8 mouse cellular contexts compared by ENCODE assay signal in genomic region chr5:21735584-21735983, GRCm38 (mm10). TPM values are rescaled to one million over a fixed set of nuclear protein-coding genes. Genes with fewer than 3 reads are reported as not detected.
A peak's percentile ranks its signal among the peaks of the same experiment; 100 is the strongest.
DNase-seq lines count a peak whose midpoint lies in the region; ATAC-seq and TF ChIP-seq lines count a peak whose summit lies in the region.

No protein-coding gene starts in this region.

- H3K4me1 ChIP-seq in cortical plate, adult 2 months (ENCODE audit: control insufficient read depth, insufficient read depth, low read length), result peaks cover 5% of the 10 kb centered on the region
- H3K4me1 ChIP-seq in limb, embryonic 12.5 days (replicated peaks), result peaks cover 12% of the 10 kb centered on the region
- H3K4me1 ChIP-seq in stomach, embryonic 16.5 days (ENCODE audit: control insufficient read depth, insufficient read depth, low read length), result peaks cover 12% of the 10 kb centered on the region

- DNase-seq in 3134 (ENCODE audit: extremely low read depth, insufficient read length, low spot score), result peak; percentile 36
- DNase-seq in WW6 (ENCODE audit: low read depth, low spot score), result peak; percentile 71
- peak; percentile 52 to 69 for DNase-seq in gastrocnemius, postnatal 36 days
- DNase-seq in kidney, adult 18-20 months, result peak; percentile 80
- peak; percentile 32 to 62 for DNase-seq in monocyte, adult 2 months (ENCODE audit: low read depth in 1 of 2, low spot score in 2 of 2)

- peak; percentile 80 for TF ChIP-seq CTCF in cortical plate, adult 2 months (IDR thresholded peaks at IDR 0.05; ENCODE audit: extremely low read depth, insufficient read depth, low read length)

- H3K9ac ChIP-seq in limb, embryonic 12.5 days (replicated peaks), result no peak overlapping the region
- H3K9ac ChIP-seq in stomach, embryonic 16.5 days (ENCODE audit: low read length), result peak overlapping the region; percentile 58; the same call in 1 of the 2 replicates

- no peak for ATAC-seq in limb, embryonic 12.5 days (ENCODE audit: insufficient number of reproducible peaks, insufficient read depth, low FRiP score, low TSS enrichment, low read depth)
- 0 out of 2 replicates have a peak, but pooled peaks have one; percentile 21 for ATAC-seq in stomach, embryonic 16.5 days (ENCODE audit: insufficient read depth, low FRiP score)

- H3K9me3 ChIP-seq in limb, embryonic 12.5 days, result no peaks in the 10 kb centered on the region
- H3K9me3 ChIP-seq in stomach, embryonic 16.5 days (replicated peaks; ENCODE audit: control insufficient read depth, low read length), result no peaks in the 10 kb centered on the region

- H3K27me3 ChIP-seq in limb, embryonic 12.5 days, result no peaks in the 10 kb centered on the region
- no peaks in the 10 kb centered on the region for H3K27me3 ChIP-seq in stomach, embryonic 16.5 days (ENCODE audit: control insufficient read depth, insufficient read depth, low read length)

- H3K36me3 ChIP-seq in limb, embryonic 12.5 days, result peaks cover 21% of the 10 kb centered on the region
- H3K36me3 ChIP-seq in stomach, embryonic 16.5 days (ENCODE audit: control insufficient read depth, insufficient read depth, low read length), result 0 out of 2 replicates have a peak, but pooled peaks cover 9% of the 10 kb centered on the region

- peak overlapping the region; percentile 32 for H3K4me3 ChIP-seq in cortical plate, adult 2 months (ENCODE audit: insufficient read depth, low read length)
- H3K4me3 ChIP-seq in limb, embryonic 12.5 days (replicated peaks), result peak overlapping the region; percentile 13
- H3K4me3 ChIP-seq in stomach, embryonic 16.5 days (replicated peaks; ENCODE audit: low read length), result peak overlapping the region; percentile 33

- no peak overlapping the region for H3K27ac ChIP-seq in cortical plate, adult 2 months (ENCODE audit: insufficient read depth, low read length)
- no peak overlapping the region for H3K27ac ChIP-seq in limb, embryonic 12.5 days
- no peak overlapping the region for H3K27ac ChIP-seq in stomach, embryonic 16.5 days (ENCODE audit: low read length)

- 0 out of 2 replicates have a peak, but pooled peaks have one; percentile 23 for TF ChIP-seq POLR2A in cortical plate, adult 2 months (IDR thresholded peaks at IDR 0.05; ENCODE audit: extremely low read depth, insufficient read depth, low read length)

- H3K4me2 ChIP-seq in limb, embryonic 12.5 days, result peak overlapping the region; percentile 30; the same call in 1 of the 2 replicates
- peak overlapping the region; percentile 34 for H3K4me2 ChIP-seq in stomach, embryonic 16.5 days (ENCODE audit: low read depth, low read length)

- whole genome bisulfite sequencing in limb, embryonic 12.5 days, result 29% methylated on average over 10 of the region's 10 CpGs
- WGBS in stomach, embryonic 16.5 days, result 28% methylated on average over 10 of the region's 10 CpGs

- intact Hi-C loops in gastrocnemius, postnatal 36 days (cut with DNase I), result loop anchor here (2.0 kb wide), 1 partner anchor 77 kb away; no protein-coding TSS in a partner anchor

RNA-seq across cellular contexts. Expression of gene Pmpcb, which starts 1.4 kb away (rescaled TPM):
- 54.9 and 59.1 TPM in 2 replicates for polyA plus RNA-seq in cortical plate, adult 2 months (2012; rRNA removed)
- 100 to 1,000 TPM in 1 of 2 experiments, 10 to 100 TPM in 1; 95.6 to 111 TPM for total RNA-seq in gastrocnemius, postnatal 36 days (2021)
- 84.8 and 91.8 TPM in 2 replicates for polyA plus RNA-seq in limb, embryonic 12.5 days (2016; fragmentation: Nextera tagmentation; extraction: Ambion mirVana)
- 77.1 and 77.9 TPM in 2 replicates for polyA plus RNA-seq in stomach, embryonic 16.5 days (2015; fragmentation: Nextera tagmentation; extraction: Ambion mirVana)

RNA-seq across cellular contexts. Expression of gene Napepld, which starts 34.4 kb away (rescaled TPM):
- 9.5 and 10.2 TPM in 2 replicates for polyA plus RNA-seq in cortical plate, adult 2 months (2012; rRNA removed)
- 1 to 10 TPM; 8.8 to 9.9 TPM for total RNA-seq in gastrocnemius, postnatal 36 days (2021)
- polyA plus RNA-seq in limb, embryonic 12.5 days (2016; fragmentation: Nextera tagmentation; extraction: Ambion mirVana), result 2.8 and 3.2 TPM in 2 replicates
- polyA plus RNA-seq in stomach, embryonic 16.5 days (2015; fragmentation: Nextera tagmentation; extraction: Ambion mirVana), result 3.6 and 4.2 TPM in 2 replicates

RNA-seq across cellular contexts. Expression of gene Dnajc2, which starts 49.5 kb away (rescaled TPM):
- 21.2 and 21.3 TPM in 2 replicates for polyA plus RNA-seq in cortical plate, adult 2 months (2012; rRNA removed)
- 10 to 100 TPM; 17.7 to 21.2 TPM for total RNA-seq in gastrocnemius, postnatal 36 days (2021)
- polyA plus RNA-seq in limb, embryonic 12.5 days (2016; fragmentation: Nextera tagmentation; extraction: Ambion mirVana), result 79.7 and 81.9 TPM in 2 replicates
- polyA plus RNA-seq in stomach, embryonic 16.5 days (2015; fragmentation: Nextera tagmentation; extraction: Ambion mirVana), result 44.5 and 47.6 TPM in 2 replicates

RNA-seq across cellular contexts. Expression of gene Psmc2, which starts 49.5 kb away (rescaled TPM):
- 92.2 and 93.8 TPM in 2 replicates for polyA plus RNA-seq in cortical plate, adult 2 months (2012; rRNA removed)
- 100 to 1,000 TPM in 1 of 2 experiments, 10 to 100 TPM in 1; 95.2 to 108 TPM for total RNA-seq in gastrocnemius, postnatal 36 days (2021)
- 194 and 207 TPM in 2 replicates for polyA plus RNA-seq in limb, embryonic 12.5 days (2016; fragmentation: Nextera tagmentation; extraction: Ambion mirVana)
- 160 and 166 TPM in 2 replicates for polyA plus RNA-seq in stomach, embryonic 16.5 days (2015; fragmentation: Nextera tagmentation; extraction: Ambion mirVana)
